15 mouse cellular contexts compared by ENCODE assay signal in the genomic region with DNA sequence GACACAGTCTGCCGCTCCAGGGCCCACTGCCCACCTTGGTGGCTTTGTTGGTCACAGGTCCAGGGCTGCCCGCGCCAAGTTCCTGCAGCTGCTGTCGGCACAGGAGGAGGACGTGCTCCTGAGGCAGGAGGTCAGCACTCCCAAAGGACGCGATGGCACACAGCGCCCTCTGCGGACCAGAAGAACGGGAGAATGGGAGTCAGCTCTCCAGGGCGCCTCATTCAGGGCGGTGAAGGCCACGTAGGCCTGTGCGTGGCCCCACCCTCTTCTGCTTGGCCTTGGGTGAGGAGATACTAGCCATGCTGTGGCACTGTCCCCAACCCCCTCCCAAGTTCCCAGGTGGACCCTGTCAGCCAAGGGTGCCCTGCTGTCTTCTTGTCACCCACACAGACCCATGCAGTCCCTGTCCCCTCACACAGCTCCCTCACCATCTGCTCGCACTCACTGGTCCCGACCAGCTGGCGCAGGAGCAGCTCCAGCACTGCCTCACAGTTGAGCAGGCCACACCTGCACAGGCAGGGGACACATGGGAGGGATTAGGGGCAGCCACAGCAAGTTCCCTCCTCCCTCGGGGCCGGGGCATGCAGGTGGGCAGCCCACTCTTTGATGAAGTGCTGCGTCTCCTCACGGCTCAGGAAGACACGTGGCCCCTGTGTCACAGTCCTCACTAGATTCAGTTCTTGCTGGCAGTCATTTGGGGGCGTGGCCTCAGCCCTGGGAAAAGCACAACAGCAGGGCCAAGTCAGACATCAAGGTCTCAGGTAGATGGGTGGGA. TPM values are rescaled to one million over a fixed set of nuclear protein-coding genes. Genes with fewer than 3 reads are reported as not detected.
A peak's percentile ranks its signal among the peaks of the same experiment; 100 is the strongest.
DNase-seq lines count a peak whose midpoint lies in the region; ATAC-seq and TF ChIP-seq lines count a peak whose summit lies in the region.
"Had no signal": no experiment of that assay in that cellular context is flagged by ENCODE, and none has a peak within 500 bp of the region (broad histone marks: within the 10 kb centered on the region; RNA-seq: fewer than 3 reads in every experiment).

No protein-coding gene starts in this region.

- H3K36me3 ChIP-seq in kidney, postnatal 0 days (ENCODE audit: insufficient read depth, low read length), result peaks cover 45% of the 10 kb centered on the region
- H3K36me3 ChIP-seq in stomach, embryonic 15.5 days, result peaks cover 41% of the 10 kb centered on the region

- no peaks in the 10 kb centered on the region for H3K27me3 ChIP-seq in kidney, postnatal 0 days (ENCODE audit: insufficient read depth, low read length)
- no peaks in the 10 kb centered on the region for H3K27me3 ChIP-seq in stomach, embryonic 15.5 days (replicated peaks)
- H3K27me3 ChIP-seq: embryonic facial prominence, embryonic 13.5 days; midbrain, embryonic 15.5 days had no signal

- peak; percentile 24; the same call in 1 of the 2 replicates for TF ChIP-seq CTCF in kidney, postnatal 0 days (IDR thresholded peaks at IDR 0.05; ENCODE audit: low read depth)

- H3K9me3 ChIP-seq in kidney, postnatal 0 days (replicated peaks; ENCODE audit: low read length), result no peaks in the 10 kb centered on the region
- H3K9me3 ChIP-seq in stomach, embryonic 15.5 days, result no peaks in the 10 kb centered on the region
- H3K9me3 ChIP-seq: embryonic facial prominence, embryonic 13.5 days; G1E; midbrain, embryonic 15.5 days had no signal

- no peak overlapping the region for H3K27ac ChIP-seq in kidney, postnatal 0 days
- peak overlapping the region; percentile 54; the same call in 1 of the 2 replicates for H3K27ac ChIP-seq in stomach, embryonic 15.5 days
- H3K27ac ChIP-seq: embryonic facial prominence, embryonic 13.5 days; midbrain, embryonic 15.5 days had no signal

- H3K4me2 ChIP-seq in kidney, postnatal 0 days (ENCODE audit: low read length), result no peak overlapping the region
- H3K4me2 ChIP-seq in stomach, embryonic 15.5 days, result no peak overlapping the region
- H3K4me2 ChIP-seq: embryonic facial prominence, embryonic 13.5 days; midbrain, embryonic 15.5 days had no signal

- no peak for ATAC-seq in kidney, postnatal 0 days (replicated peaks; ENCODE audit: low FRiP score, low read depth)
- ATAC-seq in stomach, embryonic 15.5 days (ENCODE audit: insufficient read depth, low FRiP score, low read depth), result peak; percentile 15; the same call in 1 of the 2 replicates
- ATAC-seq: midbrain, embryonic 15.5 days had no signal

- peaks cover 7% of the 10 kb centered on the region for H3K4me1 ChIP-seq in kidney, postnatal 0 days (replicated peaks; ENCODE audit: insufficient read depth, low read length)
- H3K4me1 ChIP-seq in stomach, embryonic 15.5 days, result peaks cover 7% of the 10 kb centered on the region

- DNase-seq in kidney, postnatal 0 days (ENCODE audit: low spot score), result no peak
- no peak for DNase-seq in kidney, postnatal 25 days
- DNase-seq in ES-CJ7 (ENCODE audit: low read depth, low spot score), result peak; percentile 48
- DNase-seq in adrenal gland, adult 8-10 months, result peak; percentile 77
- no peak for DNase-seq in left cerebral cortex, adult 9 months (ENCODE audit: low spot score in 2 of 2)
- DNase-seq in urinary bladder, postnatal 36 days (ENCODE audit: low spot score in 2 of 2), result no peak
- DNase-seq in spleen, postnatal 36 days (ENCODE audit: low spot score in 2 of 2), result no peak
- DNase-seq: cerebellum, adult 9-10 months; heart, postnatal 10 days; kidney, adult 9 months; layer of hippocampus, postnatal 36 days had no signal

- no peak overlapping the region for H3K9ac ChIP-seq in kidney, postnatal 0 days (ENCODE audit: low read depth, low read length)
- H3K9ac ChIP-seq in stomach, embryonic 15.5 days, result no peak overlapping the region
- H3K9ac ChIP-seq: embryonic facial prominence, embryonic 13.5 days; midbrain, embryonic 15.5 days had no signal

- WGBS in kidney, postnatal 0 days, result 77% methylated on average over 23 of the region's 23 CpGs
- WGBS in stomach, embryonic 15.5 days, result 77% methylated on average over 23 of the region's 23 CpGs

- no peak overlapping the region for H3K4me3 ChIP-seq in kidney, postnatal 0 days (replicated peaks; ENCODE audit: low read depth, low read length)
- H3K4me3 ChIP-seq in stomach, embryonic 15.5 days (replicated peaks), result no peak overlapping the region
- H3K4me3 ChIP-seq: embryonic facial prominence, embryonic 13.5 days; midbrain, embryonic 15.5 days had no signal

RNA-seq across cellular contexts. Expression of a gene that starts 5.5 kb away (rescaled TPM):
- polyA plus RNA-seq in kidney, postnatal 0 days (2015; fragmentation: Nextera tagmentation; extraction: Ambion mirVana), result 10.8 and 12.1 TPM in 2 replicates
- 10 to 100 TPM; 15.2 to 19.1 (median 15.7) TPM for total RNA-seq in adrenal gland, adult 8-10 months (2022)
- polyA plus RNA-seq in stomach, embryonic 15.5 days (2015; fragmentation: Nextera tagmentation; extraction: Ambion mirVana), result 17.7 and 19.0 TPM in 2 replicates

RNA-seq across cellular contexts. Expression of a gene that starts 5.7 kb away (rescaled TPM):
- polyA plus RNA-seq in kidney, postnatal 0 days (2015; fragmentation: Nextera tagmentation; extraction: Ambion mirVana), result 107 and 130 TPM in 2 replicates
- total RNA-seq in adrenal gland, adult 8-10 months (2022), result 10 to 100 TPM; 55.2 to 74.8 (median 64.3) TPM
- polyA plus RNA-seq in stomach, embryonic 15.5 days (2015; fragmentation: Nextera tagmentation; extraction: Ambion mirVana), result 81.5 and 83.1 TPM in 2 replicates

RNA-seq across cellular contexts. Expression of a gene that starts 6.4 kb away (rescaled TPM):
- polyA plus RNA-seq in kidney, postnatal 0 days (2015; fragmentation: Nextera tagmentation; extraction: Ambion mirVana), result 14.3 and 15.5 TPM in 2 replicates
- total RNA-seq in adrenal gland, adult 8-10 months (2022), result 100 to 1,000 TPM in 2 of 4 experiments, 10 to 100 TPM in 2; 42.9 to 315 (median 94.5) TPM
- 21.6 and 25.1 TPM in 2 replicates for polyA plus RNA-seq in stomach, embryonic 15.5 days (2015; fragmentation: Nextera tagmentation; extraction: Ambion mirVana)

RNA-seq across cellular contexts. Expression of a gene that starts 46.0 kb away (rescaled TPM):
- polyA plus RNA-seq in kidney, postnatal 0 days (2015; fragmentation: Nextera tagmentation; extraction: Ambion mirVana), result 1.4 TPM in 2 replicates
- 10 to 100 TPM; 14.3 to 22.8 (median 18.3) TPM for total RNA-seq in adrenal gland, adult 8-10 months (2022)
- 3.8 and 4.5 TPM in 2 replicates for polyA plus RNA-seq in stomach, embryonic 15.5 days (2015; fragmentation: Nextera tagmentation; extraction: Ambion mirVana)
- polyA plus RNA-seq: G1E had no signal

RNA-seq across cellular contexts. Expression of a gene that starts 58.1 kb away (rescaled TPM):
- polyA plus RNA-seq in kidney, postnatal 0 days (2015; fragmentation: Nextera tagmentation; extraction: Ambion mirVana), result 94.0 and 105 TPM in 2 replicates
- total RNA-seq in adrenal gland, adult 8-10 months (2022), result 100 to 1,000 TPM; 155 to 215 (median 187) TPM
- polyA plus RNA-seq in stomach, embryonic 15.5 days (2015; fragmentation: Nextera tagmentation; extraction: Ambion mirVana), result 87.2 and 93.5 TPM in 2 replicates

Comparison
In these comparisons a context has a peak if more than half of its experiments do, and no peak if none do; other contexts are left out.
1. DNase-seq: peak in ES-CJ7 (single experiment) and adrenal gland, adult 8-10 months (single experiment); none in kidney, postnatal 0 days (single experiment), kidney, postnatal 25 days (0 of 2), left cerebral cortex, adult 9 months (0 of 2), urinary bladder, postnatal 36 days (0 of 2) and spleen, postnatal 36 days (0 of 2).